Mouse (Mus musculus): Measurements from ENCODE around the gene Baz1b.

DNA sequence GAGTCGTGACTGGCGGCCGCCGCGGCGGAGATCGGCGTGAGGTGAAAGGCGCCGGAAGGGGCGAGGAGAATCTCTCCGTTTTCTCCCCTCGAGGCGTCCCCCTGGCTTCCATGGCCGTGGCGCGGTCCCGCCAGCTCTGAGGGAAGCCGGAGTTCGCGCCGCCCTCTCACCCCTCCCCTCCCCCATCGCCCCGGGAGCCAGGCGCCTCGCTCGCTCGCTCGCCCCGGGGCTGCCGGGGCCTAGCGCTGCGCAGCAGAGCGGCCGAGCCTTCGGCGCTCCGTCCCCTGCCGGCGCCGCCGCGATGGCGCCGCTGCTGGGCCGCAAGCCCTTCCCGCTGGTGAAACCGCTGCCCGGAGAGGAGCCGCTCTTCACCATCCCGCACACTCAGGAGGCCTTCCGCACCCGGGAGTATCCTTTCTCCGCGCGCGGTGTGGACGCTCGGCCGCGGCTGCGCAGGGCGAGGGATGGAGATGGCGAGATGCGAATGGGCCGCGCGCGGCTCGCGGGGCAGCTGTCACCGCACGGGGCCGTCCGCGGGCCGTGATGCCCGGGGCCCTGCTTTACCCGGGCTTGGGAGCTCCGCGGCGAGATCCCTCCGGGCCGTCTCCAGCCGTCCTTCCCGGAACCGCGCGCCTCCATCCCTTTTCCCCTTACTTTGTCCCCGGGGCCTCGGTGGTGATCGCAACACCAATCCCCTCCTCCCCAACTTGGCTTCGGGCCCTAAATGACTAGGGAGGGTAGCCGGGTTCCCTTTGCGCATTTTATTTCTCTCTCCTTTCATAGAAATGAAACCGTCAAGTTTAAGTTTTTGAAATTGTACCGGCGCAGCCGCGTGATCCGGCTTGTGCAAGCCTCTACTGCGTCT lies 517 bp downstream of the Baz1b start:
- TF ChIP-seq TAL1 (IDR thresholded peaks at IDR 0.05; ENCODE audit: low read length) (no peak), GATA1 (IDR thresholded peaks at IDR 0.05; ENCODE audit: low read length) (peak; percentile 4; the same call in 1 of the 2 replicates)

Measured in erythroblast, embryonic 14.5 days (primary cell).